Mouse (Mus musculus) B cell, adult 67 days (primary cell): ENCODE results near the gene Gbgt1. TPM values are rescaled to one million over a fixed set of nuclear protein-coding genes. Genes with fewer than 3 reads are reported as not detected.

ENCODE experiments used
- total RNA-seq, 2 experiments: library from RNA; stranded (reverse); gene quantifications; 4 replicates each; pipeline ENCODE4 v1.2.4; 2023

The Gbgt1 gene
- not detected for total RNA-seq

DNA sequence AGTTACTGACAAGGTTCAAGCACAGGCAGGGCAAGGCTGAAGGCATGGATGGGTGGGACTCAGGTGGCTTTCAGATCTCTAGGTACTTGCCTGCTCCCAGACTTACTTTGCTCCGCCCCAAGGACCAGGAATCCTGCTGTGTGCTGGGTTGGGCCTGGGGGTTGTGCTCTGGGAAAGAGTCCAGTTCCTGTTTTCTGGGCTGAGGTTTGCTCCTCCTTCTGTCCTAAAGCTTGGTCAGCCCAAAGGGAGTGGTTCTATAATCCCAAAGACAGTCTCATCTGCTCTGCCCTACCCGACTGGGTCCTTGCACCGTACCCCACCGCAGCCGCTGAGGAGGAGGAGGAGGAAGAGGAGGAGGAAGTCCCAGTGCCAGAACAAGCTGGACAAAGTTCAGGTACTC lies at the start of gene Gbgt1:
Gbgt1 (plus strand) TSS at position 221 of the 400 bp plus-strand sequence.

DNA sequence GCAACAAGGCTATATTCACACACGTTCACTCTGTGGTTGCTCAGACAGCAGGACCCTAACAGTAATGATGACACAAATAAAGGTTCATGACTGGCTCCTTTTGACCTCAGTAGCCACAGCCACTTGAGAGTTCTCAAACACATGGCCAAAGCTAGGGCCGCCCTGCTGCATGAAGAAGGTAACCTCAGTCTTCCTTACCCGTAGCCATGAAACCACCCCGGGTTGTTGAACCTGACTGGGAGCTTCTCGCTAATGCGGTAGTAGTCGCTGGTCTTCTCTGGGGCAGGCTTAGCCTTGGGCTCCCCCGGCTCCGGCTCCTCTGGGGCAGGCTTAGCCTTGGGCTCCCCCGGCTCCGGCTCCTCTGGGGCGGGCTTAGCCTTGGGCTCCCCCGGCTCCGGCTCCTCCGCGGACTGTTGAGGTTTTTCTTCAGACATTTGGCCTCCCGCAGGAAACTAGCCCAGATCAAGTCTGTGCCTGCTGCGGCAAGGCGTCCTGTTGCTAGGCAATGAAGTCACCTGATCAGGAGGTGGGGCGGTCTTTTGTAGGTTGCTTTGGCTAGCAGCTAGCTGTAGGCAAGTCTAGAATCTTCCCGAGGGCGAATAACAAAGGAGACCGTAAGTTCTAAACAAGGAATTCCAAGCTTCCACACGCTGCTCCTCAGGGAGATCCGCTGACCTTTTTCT lies 30.7 kb upstream of the Gbgt1 start, which contains the start of gene 1700007K13Rik:
1700007K13Rik (minus strand) TSS at position 497 of the 683 bp plus-strand sequence.

DNA sequence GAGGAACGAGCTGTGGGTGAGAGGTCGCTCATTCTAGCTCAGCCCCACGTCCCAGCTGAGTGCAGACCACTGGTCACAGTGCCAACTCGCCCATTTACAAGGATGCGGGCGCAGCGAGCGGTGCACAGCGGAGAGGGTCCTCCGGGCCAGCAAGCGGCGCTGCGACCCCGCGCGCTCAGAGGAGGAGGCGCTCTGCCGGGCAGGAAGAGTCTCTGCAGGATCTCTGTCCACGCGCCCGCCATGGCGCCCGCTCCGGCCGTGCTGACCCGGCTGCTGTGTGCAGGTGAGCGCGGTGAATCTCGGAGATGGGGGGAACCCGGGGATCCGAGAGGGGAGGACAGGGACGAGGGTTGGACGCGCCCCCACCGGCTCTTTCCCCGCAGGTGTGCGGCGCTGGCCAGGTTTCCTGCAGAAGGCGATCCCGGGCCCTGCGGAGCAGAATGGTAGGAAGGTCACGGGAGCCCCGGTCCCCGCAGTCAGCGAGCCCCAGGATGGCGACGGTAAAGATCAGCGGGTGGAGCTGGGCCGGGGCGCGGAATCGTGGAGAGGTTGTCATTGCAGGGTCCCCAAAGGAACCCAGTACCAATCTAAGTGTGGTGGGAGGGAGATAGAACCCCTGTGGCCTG lies 28.7 kb upstream of the Gbgt1 start, which contains the start of gene Mrps2:
Mrps2 (plus strand) TSS at position 207 of the 626 bp plus-strand sequence.

DNA sequence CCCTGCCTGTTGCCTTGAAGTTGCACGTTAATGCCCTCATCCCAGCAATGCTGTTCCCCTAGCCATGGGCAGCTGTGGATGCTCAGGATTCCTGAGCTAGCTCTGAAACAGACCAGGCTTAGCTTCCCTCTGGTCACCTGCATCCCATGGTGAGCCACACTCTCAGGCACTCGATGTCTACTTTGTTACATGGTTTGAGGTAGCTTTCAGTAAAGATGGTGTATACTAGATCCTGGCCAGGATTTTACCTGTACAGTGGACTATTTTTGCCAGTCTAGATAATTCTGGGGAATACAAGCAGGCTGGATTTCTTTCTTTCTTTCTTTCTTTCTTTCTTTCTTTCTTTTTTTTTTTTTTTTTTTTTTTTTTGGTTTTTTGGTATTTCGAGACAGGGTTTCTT lies 9.1 kb downstream of the Gbgt1 start, which contains the start of gene Gm10134:
Gm10134 (plus strand) TSS at position 301 of the 400 bp plus-strand sequence.

DNA sequence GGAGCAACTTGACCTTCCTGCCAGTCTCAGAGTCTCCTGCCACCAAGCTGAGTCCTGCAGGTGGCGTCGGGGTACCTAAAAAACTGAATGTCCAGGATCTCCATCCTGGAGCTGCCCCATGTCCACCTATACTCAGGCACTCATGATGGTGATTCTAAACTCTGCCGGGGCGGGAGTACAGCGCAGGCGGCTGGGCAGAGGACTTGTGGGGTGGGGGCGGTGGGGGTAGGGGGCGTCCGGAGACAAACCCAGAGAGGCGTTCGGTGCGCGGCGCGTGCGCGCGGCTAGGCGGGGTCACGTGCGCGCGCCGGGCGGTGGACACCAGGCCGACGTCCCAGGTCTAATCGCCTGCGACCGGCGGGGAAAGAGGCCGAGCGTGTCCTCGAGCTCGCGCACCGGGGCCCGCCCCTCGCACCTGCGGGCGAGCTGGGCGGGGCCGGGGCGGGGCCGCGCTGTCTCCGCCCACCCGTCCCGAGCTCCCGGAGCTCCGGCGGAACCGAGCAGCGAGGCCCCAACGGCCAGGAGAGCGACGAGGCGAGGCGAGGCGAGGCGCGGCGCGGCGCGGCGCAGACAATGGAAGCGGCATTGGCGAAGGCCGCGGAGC lies 16.2 kb downstream of the Gbgt1 start, which contains the start of gene Ralgds:
Ralgds (plus strand) TSS at position 328 of the 604 bp plus-strand sequence.

Other genes starting within 250 kb of the Gbgt1 start
- under 1 TPM in 1 of 2 experiments, not detected in 1; 0.09 TPM for gene Ppp1r26, start 50.1 kb upstream of the Gbgt1 start, total RNA-seq
- not detected for gene 1700007K13Rik, start 30.6 kb upstream of the Gbgt1 start, total RNA-seq
- gene Mrps2, start 28.8 kb upstream of the Gbgt1 start, total RNA-seq = 10 to 100 TPM; 25.9 to 27.7 TPM
- gene Gm10134, start 9.2 kb downstream of the Gbgt1 start, total RNA-seq = 1 to 10 TPM in 1 of 2 experiments, not detected in 1; 3.0 TPM
- 100 to 1,000 TPM in 1 of 2 experiments, 10 to 100 TPM in 1; 68.6 to 101 TPM for gene Ralgds, start 16.2 kb downstream of the Gbgt1 start, total RNA-seq
- gene Cel, start 66.5 kb downstream of the Gbgt1 start, total RNA-seq = not detected
- gene Gtf3c5, start 86.9 kb downstream of the Gbgt1 start, total RNA-seq = 10 to 100 TPM; 27.5 to 31.1 TPM
- not detected for gene Gfi1b, start 125.1 kb downstream of the Gbgt1 start, total RNA-seq
- 10 to 100 TPM; 43.8 to 51.3 TPM for gene Tsc1, start 144.3 kb downstream of the Gbgt1 start, total RNA-seq
- 1 to 10 TPM; 2.6 to 3.2 TPM for gene Spaca9, start 202.8 kb downstream of the Gbgt1 start, total RNA-seq
- gene Ak8, start 203.3 kb downstream of the Gbgt1 start, total RNA-seq = 1 to 10 TPM in 1 of 2 experiments, under 1 TPM in 1; 0.99 to 1.7 TPM